Mouse (Mus musculus) central nervous system, embryonic 14 days (tissue): ENCODE data around the gene Nnat. TPM values are rescaled to one million over a fixed set of nuclear protein-coding genes. Genes with fewer than 3 reads are reported as not detected.

Experiments
- polyA plus RNA-seq: library from polyadenylated mRNA; depleted of rRNA; stranded (reverse); fragments of >200 nt; gene quantifications from 2 replicates; pipeline ENCODE4 v1.2.3, GENCODE M21; 2012; rRNA removed

Nnat gene
- 6,249 and 6,855 TPM in 2 replicates for polyA plus RNA-seq

GRCm38 (mm10) chr2:157559858-157560257, at the start of gene Nnat:
Gene Nnat (plus strand): TSS chr2:157560078.

DNA sequence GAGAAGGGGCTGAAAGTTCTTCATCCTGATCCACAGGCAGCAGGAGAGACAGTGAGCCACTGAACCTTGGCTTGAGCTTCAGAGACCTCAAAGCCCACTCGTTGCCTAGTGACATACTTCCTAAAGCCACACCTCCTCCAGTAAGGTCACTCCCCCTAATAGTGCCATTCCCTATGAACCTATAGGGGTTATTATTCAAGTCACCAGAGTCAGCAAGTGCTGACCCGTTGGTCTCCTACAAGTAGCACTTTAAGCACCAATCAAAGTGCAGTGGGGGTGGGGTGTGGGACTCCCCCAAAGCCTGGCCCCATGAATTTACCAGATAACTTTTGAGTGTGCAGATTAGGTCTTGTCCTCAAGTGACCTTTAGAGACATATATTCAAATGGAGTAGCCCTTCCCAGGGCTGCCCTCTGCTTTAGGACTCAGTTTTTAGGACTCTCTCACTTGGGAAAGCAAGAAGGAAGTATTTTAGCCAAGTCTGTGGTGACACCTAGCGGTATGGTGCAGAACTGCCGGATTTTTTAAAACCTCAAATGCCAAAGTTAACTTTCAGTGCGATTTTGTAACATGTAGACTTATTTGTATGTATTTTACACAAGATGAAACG, 11.4 kb downstream of the Nnat start, which contains the start of gene Blcap:
TSS of gene Blcap (minus strand) at position 51 of the 609 bp plus-strand sequence.

Other genes with a start within 250 kb of the Nnat start
- gene Ghrh, start 212.6 kb upstream of the Nnat start, polyA plus RNA-seq = 1.3 and 2.0 TPM in 2 replicates
- 98.1 and 102 TPM in 2 replicates for gene Manbal, start 192.5 kb upstream of the Nnat start, polyA plus RNA-seq
- 68.1 and 69.7 TPM in 2 replicates for gene Src, start 141.6 kb upstream of the Nnat start, polyA plus RNA-seq
- 184 and 190 TPM in 2 replicates for gene Blcap, start 11.2 kb downstream of the Nnat start, polyA plus RNA-seq
- gene Ctnnbl1, start 177.3 kb downstream of the Nnat start, polyA plus RNA-seq = 65.8 and 72.1 TPM in 2 replicates